Mouse (Mus musculus) hematopoietic stem cell, adult 5-6 weeks (primary cell): Measurements from ENCODE around the gene Guk1. TPM values are rescaled to one million over a fixed set of nuclear protein-coding genes. Genes with fewer than 3 reads are reported as not detected.

Experiments
- ATAC-seq, 2 experiments: fragments of 125-278 bp in 1 of 2; replicated peaks in 1 of 2; 2 replicates each; pipeline ENCODE4 v1.8.0; 2016 to 2017; ENCODE audit warnings: inconsistent platforms in 2 of 2, mild to moderate bottlenecking in 2 of 2, moderate number of reproducible peaks in 2 of 2, low read depth in 1 of 2, moderate TSS enrichment in 1 of 2; ENCODE audit not compliant: low FRiP score in 2 of 2, poor library complexity in 2 of 2, severe bottlenecking in 2 of 2, insufficient read depth in 1 of 2, low TSS enrichment in 1 of 2
- total RNA-seq: library from RNA; stranded (forward); fragments of 172-1452, 232-1000 nt; gene quantifications from 2 replicates; pipeline ENCODE4 v1.2.3, GENCODE M21; 2017

Gene Guk1
- total RNA-seq, 1 experiment from 2014 or later: 54.2 TPM

GRCm38 (mm10) chr11:59182864-59183331, 9.1 kb downstream of the Guk1 start, which contains the start of gene Gjc2:
TSS of gene Gjc2 (minus strand) at chr11:59183213.
- no peak for ATAC-seq

DNA sequence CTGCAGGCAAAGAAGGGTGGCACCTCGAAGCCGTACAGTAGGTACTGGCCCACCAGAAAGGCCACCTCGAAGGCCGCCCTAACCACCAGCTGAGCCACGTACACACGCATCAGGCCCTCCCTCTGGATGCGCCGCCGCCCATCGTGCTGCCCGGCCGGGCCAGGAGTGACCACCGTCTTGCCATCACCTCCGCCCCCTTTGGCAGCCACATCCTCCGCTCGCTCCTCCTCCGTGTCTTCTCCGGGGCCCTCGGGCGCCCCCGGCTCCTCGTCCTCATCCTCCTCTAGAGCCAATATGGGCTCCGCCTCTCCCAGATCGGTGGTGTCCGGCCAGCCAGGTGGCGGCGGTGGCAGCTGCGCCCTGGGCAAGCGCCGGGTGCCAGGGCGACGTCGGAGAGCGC, 15.1 kb downstream of the Guk1 start:
- no peak for ATAC-seq

DNA sequence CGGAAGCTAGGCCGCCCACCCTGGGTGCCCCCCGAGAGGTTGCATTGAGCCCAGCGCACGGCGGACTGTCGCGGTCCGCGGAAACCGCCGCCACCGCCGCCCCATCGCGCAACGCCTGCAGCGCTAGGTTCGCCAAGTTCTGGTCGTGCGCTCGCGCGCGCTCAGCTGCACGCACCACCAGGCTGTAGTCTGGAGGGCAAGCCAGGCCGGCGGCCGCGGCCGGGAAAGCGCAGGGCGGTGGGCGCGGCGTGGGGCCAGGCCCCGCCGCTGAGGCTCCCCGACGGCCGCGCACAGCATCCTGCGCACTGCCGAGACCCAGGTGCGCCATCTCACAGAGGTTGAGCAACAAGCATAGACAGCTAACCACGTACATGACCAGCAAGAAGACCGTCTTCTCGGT, 15.5 kb downstream of the Guk1 start:
- ATAC-seq: no peak

- ATAC-seq: no peak
Measured at GRCm38 (mm10) chr11:59174189-59174838, 17.7 kb downstream of the Guk1 start.

- ATAC-seq: no peak
Measured at GRCm38 (mm10) chr11:59170549-59170948, 21.5 kb downstream of the Guk1 start.

DNA sequence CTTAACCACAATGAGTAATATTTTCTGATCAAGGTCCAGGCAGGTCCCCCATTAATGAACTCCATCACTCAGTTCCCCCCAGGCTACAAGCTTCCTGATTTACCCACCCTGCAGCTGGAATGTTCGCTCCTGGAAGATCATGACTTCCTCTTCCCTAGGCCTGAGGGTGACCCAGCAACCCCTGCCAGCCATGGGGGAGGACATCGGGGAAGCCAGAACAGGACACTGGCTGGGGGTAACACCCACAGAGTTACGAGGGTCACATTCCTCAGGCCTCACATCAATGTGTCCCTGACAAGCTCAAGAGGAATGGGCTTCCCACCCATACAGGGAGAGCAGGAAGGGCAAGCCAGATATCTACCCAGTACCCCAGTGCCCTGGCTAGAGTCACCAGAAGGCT, 22.2 kb downstream of the Guk1 start:
- no peak for ATAC-seq

DNA sequence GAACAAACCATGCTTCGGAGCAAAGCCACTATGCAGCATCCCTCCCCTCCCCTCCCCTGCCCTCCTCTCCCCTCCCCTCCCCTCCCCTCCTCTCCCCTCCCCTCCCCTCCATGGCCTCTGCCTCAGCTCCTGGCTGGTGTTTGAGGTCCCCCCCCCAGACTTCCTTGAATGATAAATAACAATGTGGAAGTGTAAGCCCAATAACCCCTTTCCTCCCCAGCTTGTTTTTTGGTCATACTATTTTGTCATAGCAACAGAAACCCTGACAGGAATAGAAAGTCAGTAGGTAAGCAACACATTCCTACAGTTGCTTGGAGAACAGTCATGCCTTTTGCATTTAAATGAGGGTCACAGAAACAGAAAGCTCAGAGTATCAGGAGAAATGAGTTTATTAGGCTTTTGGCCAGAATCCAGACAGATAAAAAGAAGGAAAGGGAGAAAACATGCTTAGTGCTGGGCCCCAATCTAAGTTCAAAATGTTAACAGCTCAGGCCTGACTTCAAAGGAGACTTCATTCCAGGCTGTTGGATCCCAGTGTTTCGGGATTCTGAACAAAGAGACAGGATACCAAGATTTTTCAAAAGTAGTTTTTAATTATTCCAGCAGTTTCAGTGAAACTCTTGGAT, 26.3 kb downstream of the Guk1 start:
- no peak for ATAC-seq

- no peak for ATAC-seq
Measured at GRCm38 (mm10) chr11:59164384-59164783, 27.6 kb downstream of the Guk1 start.

DNA sequence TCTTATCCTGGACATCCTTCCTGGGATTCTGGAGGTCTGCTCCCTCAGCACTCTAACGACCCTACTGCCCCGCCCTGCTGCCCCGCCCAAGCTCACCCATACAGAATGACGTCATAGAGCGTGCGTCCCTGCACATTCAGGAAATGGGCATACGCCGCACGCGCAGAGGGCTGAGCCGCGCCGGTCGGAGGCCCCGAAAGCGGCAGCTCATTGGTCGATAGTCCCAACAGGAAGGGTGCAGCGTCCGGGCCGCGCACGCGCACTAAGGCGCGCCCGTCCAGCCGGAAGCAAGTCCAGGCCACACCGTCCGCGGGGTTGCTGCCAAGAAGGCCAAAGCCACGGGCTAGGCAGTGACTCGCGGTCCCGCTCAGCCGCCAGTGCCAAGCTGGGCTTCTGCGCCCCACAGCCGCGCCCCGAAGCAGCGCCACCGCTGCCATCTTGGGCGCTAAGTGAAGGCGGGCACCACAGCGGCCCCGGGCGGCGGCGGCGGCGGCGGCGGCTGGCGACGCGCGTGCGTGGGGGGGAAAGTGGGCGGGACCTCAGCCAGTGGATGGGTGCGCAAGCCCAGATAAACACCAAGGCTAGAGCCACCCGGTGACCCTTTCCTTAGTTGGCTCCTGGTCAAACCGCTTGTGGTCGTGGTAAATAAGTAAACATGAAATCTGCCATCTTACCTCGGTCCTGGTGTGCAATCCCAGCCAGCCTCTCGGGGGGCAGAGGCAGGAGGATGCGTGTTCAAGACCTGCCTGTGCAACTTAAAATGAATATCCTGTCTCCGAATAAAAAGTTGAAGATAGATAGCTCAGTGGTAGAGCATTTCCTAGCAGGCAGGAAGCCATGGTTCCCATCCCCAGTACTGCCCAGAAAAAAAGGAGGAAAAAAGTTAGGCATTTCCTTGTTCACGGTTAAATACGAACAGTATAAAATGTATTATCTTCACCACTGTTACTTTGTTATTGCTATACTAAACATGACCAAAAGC, 28.5 kb downstream of the Guk1 start, which contains the start of gene Iba57:
TSS of gene Iba57 (minus strand) at position 485 of the 982 bp plus-strand sequence.
- peak; percentile 95 to 97 for ATAC-seq

DNA sequence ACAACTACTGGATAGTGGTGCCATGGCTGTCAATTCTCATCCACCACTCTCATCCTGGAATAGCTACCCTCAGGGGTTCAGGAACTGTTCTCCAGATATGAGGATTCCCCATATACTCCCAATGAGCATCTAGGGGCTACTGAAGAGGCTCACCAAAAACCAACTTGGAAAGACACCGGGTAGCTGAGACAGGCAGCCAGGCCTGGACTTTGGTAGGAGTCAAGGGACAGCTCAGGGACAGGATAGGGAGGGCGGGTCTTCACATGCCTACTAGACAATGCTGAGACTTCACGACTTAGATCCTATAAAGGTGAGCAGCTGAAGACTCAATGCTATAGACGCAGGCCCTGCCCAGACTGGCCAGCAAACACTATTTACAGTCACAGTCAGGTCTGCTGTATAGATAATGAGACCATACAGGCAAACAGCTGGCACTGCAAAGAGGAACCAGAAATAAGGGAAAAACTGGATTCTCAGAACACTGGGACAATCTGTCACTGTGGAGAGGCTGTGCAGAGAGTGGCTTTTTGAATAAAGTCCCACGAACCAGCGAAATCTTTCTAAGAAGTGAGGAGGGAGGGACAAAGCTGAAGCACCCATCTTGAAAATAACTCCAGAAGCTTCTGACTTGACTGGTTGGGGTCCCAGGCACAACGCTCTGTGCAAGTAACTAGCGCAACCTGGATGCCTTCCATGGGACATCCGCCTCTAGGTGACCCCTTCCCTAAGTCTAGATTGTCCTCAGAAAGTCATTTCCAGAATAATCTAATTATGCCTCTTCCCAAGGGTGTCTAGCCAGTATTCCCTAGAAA, 29.4 kb downstream of the Guk1 start:
- ATAC-seq: 0 out of 4 replicates have a peak, but pooled peaks have one; percentile 1 to 12

GRCm38 (mm10) chr11:59161398-59161797, 30.6 kb downstream of the Guk1 start:
- no peak for ATAC-seq

GRCm38 (mm10) chr11:59159558-59159957, 32.5 kb downstream of the Guk1 start:
- ATAC-seq: no peak

- no peak for ATAC-seq
Measured at GRCm38 (mm10) chr11:59159099-59159498, 32.9 kb downstream of the Guk1 start.

DNA sequence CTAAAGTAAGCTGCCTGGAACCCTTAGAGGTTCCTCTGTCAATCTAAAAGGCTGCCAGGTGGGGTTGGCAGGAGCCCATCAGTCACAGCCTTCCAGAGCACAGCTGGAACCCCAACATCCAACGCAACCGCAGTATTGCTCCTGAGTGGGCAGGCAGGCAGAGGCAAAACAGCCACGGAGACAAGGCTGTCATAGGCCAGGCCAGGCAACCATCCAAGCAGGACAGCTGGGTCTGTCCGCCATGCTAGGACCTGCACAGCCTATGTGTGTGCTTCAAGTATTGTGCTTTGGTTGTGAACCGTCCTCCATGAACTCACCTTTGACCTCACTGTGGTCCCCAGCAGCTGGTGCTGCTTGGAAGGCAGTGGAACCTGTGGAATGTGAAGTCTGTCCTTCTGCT, 36.1 kb downstream of the Guk1 start:
- no peak for ATAC-seq

- no peak for ATAC-seq
Measured at GRCm38 (mm10) chr11:59154220-59154619, 37.8 kb downstream of the Guk1 start.

GRCm38 (mm10) chr11:59151729-59152128, 40.3 kb downstream of the Guk1 start:
- no peak for ATAC-seq

GRCm38 (mm10) chr11:59149302-59149701, 42.7 kb downstream of the Guk1 start:
- ATAC-seq: no peak
